Mouse (Mus musculus) heart, embryonic 10.5 days (tissue): ENCODE measurements around the gene Me3. TPM values are rescaled to one million over a fixed set of nuclear protein-coding genes. Genes with fewer than 3 reads are reported as not detected.

Source experiments
- polyA plus RNA-seq: library from polyadenylated mRNA; unstranded; fragments of >200 nt; fragmentation: Nextera tagmentation; extraction: Ambion mirVana; gene quantifications from 2 replicates; pipeline ENCODE4 v1.2.1, GENCODE M21; 2016

Me3 gene
- polyA plus RNA-seq, 1 experiment from 2014 or later = 1.4 TPM

Other genes starting within 250 kb of the Me3 start
- 29.2 and 30.1 TPM in 2 replicates for gene Tmem135, start 228.2 kb upstream of the Me3 start, polyA plus RNA-seq
- 9.2 and 9.7 TPM in 2 replicates for gene Fzd4, start 228.0 kb upstream of the Me3 start, polyA plus RNA-seq
- gene Prss23, start 105.2 kb upstream of the Me3 start, polyA plus RNA-seq = 38.6 and 40.7 TPM in 2 replicates